Mouse (Mus musculus): ENCODE results near the gene Hebp1.
A peak's percentile ranks its signal among the peaks of the same experiment; 100 is the strongest.

Hebp1 gene

DNA sequence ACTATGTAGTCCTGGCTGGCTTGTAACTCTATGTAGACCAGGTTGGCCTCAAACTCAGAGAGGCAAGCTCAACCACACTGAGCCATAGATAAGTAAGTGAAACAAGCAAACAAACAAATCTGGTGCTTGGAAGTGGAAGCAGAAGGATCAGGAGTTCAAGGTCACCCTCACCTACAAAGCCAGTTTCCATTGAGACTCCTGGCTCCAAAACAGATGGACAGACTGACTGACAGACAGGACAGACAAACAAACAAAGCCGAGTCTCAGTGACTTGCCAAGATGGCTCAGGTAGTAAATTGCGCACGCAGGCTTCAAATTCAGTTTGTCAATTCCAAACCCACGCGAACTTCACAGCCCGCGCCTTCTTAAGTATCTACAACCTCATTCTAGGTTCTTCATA is 376 bp downstream of the Hebp1 start:
- no peak for DNase-seq (ENCODE audit: low read depth, low spot score)

DNA sequence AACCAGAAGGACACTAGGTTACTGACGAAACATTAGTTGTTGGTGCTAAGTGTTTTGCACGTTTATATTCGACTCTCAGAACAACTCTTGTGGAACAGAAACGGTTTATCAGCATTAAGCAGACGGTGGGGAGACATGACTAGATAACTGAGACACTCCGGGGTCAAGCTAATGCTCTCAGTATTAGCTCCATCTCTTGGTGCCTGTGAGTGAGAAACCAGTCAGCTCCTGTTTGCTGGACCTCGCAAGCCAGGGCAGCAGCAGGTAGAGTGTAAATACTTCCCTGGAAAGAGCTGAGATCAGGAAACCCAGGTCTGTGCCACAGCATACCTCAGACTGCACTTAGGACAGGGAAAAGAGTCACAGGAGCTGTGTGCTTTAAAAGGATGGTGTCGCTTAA is 1.1 kb downstream of the Hebp1 start:
- DNase-seq (ENCODE audit: low read depth, low spot score), result no peak

DNA sequence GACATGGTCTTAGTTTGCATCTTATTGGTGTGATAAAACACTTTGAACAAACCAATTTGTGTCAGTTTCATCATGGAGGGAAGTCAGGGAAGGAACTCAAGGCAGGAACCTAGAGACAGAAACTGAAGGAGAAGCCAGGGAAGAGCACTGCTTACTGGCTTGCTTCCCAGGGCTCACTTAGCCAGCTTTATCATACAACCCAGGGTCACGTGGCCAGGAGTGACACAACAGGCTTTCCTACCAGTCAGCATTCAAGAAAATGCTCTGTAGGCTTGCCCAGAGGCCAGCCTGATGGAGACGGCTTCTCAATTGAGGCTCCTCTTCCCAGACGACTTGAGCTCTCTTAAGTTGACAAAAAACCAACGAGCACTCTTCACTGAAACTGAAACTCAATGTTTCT is 2.9 kb downstream of the Hebp1 start:
- DNase-seq (ENCODE audit: low read depth, low spot score), result no peak

DNA sequence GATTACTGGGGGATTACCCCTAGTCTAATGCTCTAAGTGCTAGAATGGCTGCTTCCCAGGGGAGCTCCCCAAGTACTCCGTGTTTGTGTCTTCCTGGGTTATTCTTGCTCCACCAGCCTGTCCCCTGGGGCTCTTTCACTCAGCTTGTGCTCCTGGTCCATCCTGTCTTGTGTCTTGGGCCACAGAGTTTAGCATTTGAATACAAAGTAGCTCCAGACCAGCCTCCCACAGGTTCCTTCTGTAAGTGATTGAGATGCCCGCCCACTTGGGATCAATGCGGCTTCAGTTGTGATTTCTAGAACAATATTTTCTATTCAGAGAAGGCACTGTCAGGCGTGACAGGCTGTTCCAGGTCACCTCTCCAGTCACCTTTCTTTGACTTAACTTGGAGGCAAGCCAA is 4.1 kb downstream of the Hebp1 start:
- DNase-seq (ENCODE audit: low read depth, low spot score), result peak; percentile 74

DNA sequence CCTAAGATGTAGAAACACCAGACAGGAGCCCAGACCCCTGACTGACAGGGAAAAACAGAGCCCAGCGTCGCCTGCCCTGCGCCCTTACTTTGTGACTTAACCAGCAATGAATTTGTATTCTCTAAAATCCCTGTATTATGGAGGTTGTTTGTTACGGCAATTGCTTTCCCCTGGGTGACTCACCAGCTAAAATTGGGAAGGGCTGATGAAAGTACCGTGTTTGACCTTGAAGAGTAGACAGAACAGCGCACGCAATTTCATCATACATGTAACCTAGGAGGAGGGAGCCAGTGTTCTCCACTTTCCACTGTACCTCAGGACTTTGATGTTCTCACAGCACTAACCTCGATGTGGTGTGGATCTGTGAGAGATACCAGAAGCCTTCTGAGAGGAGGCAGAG is 4.8 kb downstream of the Hebp1 start:
- DNase-seq (ENCODE audit: low read depth, low spot score), result no peak

DNA sequence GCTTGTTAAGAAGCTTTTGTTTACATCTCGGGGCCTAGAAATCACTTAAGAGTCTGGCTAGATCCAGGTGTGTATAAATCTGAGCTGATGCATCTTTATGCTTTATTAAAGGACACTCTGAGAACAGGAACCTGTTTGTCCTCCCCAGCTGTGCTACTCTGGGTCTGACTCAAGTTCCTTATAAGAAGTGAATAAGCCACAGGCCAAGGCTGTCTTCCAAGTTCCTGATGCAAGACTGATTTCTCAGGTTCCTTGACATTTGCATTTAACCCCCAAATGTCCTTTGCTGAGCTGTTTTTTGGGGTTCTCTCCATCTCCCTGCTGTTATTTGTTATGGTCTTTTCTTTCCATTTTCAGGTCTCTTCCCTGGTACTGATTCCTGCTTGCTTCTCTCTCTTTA is 5.9 kb downstream of the Hebp1 start:
- no peak for DNase-seq (ENCODE audit: low read depth, low spot score)

DNA sequence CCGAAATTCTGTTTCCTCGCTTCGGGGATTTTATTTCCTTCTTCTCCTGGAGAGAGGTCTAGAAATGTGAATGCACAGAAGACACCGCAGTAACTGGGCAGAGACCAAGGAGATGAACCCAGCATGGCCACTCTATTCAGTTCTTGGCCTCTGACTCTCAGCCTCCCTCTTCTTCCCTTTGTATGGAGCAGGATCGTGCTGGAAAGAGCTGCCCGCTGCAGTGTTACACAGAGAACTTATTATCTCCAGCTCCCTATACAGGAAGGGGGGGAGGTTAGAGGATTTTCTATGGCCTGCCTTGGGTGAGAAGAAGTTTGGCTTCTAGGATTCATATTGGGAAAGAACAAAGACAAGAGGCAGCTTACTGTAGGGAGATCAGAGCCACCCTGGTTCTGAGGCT is 7.7 kb downstream of the Hebp1 start:
- DNase-seq (ENCODE audit: low read depth, low spot score), result no peak

DNA sequence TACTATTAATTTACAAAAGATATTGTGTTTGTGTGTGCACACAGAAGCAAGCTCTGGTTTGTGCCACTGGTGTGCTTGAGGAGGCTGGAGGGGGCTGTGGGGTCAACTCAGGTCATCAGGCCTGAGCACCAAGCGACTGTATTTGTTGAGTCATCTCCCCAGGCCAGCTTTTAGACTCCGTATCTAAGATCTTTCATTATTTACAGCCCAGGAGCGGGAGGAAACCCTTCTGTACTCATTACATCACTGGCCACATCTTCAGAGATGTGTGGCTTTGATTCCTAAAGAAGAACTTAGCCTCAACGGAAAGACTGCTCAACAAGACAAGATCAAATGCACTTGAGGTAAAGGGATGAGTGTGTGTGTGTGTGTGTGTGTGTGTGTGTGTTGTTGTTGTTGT is 9.2 kb downstream of the Hebp1 start:
- DNase-seq (ENCODE audit: low read depth, low spot score), result no peak

DNA sequence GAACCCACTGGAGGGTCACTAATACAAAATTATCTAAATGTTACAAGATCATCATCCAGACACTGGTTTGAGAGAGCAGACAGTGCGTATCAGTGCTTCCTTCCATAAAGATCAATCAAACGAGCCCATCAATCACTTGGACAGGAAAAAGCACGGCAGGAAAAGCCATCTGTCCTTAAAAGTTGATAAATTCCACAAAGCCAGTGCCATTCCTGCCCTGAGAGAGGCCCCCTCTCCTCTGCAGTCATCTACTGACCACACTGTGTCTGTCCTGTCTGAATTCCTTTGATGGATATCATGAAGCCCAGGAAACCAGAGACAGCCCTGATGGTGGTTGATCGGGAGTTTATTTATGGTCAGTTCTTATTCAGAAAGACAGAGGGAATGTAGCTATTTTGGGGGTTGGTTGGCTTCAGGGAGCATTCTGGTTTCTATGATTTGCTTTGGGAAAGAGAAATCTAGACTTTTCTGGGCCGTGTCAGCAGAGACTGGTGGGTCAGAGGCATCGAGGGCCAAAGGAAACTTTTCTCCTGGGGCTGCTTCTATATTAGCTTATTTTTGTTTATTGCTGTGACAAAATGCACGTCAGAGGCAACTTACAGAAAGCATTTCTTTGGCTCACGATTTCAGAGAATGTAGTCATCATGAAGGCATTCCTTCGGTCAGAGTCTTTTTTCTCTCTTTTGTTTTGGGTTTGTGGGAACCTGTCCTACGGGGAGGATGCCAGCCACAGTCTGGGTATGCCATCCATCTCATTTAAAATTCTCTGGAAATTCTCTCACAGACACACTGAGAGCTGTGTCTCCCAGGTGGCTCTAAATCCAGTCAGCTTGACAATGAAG is 10.5 kb downstream of the Hebp1 start:
- no peak for DNase-seq (ENCODE audit: low read depth, low spot score)

DNA sequence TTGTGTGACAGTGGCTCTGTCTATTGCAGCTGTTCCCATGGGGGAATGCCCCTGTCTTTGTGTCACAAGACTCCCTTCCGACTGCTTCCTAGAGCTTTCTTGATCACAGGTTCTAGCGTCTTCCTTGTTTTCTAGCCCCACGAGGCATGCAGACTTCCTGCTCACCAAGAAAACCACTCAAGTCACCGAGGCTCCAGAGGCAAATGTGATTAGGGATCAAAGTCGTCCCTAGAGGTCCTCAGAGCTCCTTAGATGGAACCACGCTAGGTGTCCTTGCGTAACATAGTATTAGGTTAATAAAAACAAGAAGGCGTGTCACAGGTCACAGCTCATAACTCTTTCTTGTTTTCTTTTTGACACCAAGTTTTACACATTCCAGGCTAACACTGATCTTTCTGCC is 13.9 kb downstream of the Hebp1 start:
- no peak for DNase-seq (ENCODE audit: low read depth, low spot score)

DNA sequence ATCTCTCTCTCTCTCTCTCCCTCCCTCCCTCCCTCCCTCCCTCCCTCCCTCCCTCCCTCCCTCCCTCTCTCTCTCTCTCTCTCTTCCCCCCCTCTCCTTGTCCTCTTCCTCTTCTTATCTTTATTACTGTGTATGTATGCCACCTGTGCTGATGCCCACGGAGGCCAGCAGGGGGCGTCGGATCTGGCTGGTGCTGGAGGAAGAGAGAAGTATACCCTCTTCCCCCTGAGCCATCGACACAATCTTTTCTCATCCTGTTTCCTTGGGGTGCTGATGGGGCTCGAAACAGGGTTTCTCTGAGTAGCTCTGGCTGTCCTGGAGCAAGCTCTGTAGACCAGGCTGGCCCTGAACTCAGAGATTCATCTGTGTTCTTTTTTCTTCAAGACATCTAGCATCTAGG is 14.9 kb downstream of the Hebp1 start:
- DNase-seq (ENCODE audit: low read depth, low spot score), result peak; percentile 70

DNA sequence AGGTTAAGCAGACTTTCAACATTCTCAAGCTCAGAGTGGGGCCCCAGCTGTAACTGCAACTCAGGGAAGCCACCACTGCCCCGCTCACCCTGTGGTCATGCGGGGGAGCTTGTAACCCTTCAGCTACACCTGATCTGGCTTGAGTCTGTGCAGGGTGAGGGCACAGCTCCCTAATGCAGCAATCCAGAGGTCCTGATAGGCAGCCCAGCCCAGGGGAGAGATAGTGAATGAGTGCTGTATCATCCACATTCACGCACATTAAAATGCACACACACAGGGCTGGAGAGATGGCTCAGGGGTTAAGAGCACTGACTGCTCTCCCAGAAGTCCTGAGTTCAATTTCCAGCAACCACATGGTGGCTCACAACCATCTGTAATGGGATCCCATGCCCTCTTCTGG is 19.2 kb downstream of the Hebp1 start:
- DNase-seq (ENCODE audit: low read depth, low spot score), result no peak

DNA sequence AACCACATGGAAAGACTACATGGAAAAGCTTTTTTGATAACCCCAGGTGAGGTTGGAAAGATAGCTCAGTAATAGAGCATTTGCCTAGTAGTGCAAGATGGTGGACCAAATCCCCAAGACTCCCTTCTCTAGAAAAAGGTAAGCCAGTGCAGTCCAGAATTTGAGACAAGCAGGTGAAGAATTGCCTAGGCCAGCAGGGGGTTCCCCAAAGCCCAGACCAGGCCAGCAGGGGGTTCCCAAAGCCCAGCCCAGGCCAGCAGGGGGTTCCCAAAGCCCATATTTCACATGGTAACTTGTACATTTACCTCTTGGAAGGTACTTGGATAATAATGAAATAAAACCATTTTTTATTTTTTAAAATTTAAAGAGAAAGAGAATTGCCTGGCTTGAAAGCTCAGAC is 20.6 kb downstream of the Hebp1 start:
- DNase-seq (ENCODE audit: low read depth, low spot score), result peak; percentile 50

DNA sequence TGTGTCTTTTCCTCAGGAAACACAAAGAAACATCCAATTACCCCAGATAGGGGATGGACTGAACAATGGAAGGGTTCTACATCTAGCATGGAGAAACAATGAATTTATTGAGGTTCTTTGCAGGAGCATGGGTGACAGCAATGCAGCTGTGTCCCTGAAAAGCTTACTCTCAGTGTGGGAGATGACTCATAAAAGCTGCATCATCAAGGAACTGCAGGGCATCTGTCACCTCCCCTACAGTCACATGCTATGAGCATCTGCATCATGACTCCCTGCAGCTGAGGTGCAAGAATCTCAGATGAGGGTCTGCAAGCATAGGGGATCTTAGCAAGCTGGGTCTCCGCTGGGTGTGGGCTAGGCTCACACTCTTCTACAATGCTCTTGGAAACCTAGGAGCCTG is 22.8 kb downstream of the Hebp1 start:
- no peak for DNase-seq (ENCODE audit: low read depth, low spot score)

DNA sequence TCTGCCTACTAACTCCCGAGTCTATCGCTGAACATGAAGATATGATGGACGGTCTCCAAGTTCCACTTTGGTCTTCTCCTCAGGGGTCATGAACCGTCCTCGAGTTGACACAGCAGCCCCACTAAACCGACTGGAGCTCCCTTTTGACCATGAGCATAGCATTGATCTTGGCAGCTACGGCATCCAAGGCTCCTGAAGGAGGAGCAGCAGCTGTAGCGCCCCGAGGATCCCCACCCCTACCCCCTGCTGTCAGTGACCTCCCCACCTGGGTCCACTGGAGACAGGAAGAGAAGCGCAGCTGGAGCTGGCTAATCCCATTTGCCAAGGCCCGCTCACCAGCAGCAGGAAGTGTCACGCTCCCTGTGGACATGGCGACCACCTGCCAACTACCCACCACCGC is 26.1 kb downstream of the Hebp1 start:
- DNase-seq (ENCODE audit: low read depth, low spot score), result peak; percentile 76

DNA sequence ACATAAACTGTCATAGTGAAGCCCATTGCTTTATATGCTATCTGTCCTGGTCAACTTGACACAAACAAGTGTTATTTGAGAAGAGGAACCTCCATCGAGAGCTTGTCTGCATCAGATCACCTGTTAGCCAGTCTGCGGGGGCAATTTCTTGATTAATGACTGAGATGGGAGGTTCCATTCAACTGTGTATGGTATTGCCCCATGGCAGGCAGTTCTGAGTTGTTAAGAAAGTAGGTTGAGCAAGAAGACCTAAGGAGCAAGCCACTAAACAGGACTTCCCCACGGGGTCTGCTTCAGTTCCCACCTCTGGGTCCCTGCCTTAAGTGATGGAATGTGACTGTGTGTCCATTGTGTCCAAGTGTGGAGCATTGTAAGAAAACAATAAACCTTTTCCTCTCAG is 28.6 kb downstream of the Hebp1 start:
- DNase-seq (ENCODE audit: low read depth, low spot score), result no peak

DNA sequence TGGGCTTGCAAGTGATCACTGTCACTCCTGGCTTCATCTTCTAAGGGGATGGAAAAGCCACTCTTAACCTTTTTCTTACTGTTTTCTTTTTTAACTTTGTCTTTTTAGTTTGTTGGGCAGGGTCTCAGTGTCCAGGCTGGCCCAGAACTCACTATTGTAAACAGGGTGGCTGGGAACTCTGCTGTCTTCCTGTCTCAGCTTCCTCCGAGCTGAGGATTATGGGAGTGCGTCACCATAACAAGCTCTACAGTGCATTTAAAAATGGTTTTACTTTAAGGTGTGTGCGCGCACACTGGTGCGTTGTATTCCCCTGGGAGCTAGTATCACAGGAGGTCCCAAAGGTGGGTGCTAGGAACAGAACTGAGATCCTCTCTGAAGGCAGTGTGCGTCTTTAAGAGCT is 29.4 kb downstream of the Hebp1 start:
- DNase-seq (ENCODE audit: low read depth, low spot score), result no peak

DNA sequence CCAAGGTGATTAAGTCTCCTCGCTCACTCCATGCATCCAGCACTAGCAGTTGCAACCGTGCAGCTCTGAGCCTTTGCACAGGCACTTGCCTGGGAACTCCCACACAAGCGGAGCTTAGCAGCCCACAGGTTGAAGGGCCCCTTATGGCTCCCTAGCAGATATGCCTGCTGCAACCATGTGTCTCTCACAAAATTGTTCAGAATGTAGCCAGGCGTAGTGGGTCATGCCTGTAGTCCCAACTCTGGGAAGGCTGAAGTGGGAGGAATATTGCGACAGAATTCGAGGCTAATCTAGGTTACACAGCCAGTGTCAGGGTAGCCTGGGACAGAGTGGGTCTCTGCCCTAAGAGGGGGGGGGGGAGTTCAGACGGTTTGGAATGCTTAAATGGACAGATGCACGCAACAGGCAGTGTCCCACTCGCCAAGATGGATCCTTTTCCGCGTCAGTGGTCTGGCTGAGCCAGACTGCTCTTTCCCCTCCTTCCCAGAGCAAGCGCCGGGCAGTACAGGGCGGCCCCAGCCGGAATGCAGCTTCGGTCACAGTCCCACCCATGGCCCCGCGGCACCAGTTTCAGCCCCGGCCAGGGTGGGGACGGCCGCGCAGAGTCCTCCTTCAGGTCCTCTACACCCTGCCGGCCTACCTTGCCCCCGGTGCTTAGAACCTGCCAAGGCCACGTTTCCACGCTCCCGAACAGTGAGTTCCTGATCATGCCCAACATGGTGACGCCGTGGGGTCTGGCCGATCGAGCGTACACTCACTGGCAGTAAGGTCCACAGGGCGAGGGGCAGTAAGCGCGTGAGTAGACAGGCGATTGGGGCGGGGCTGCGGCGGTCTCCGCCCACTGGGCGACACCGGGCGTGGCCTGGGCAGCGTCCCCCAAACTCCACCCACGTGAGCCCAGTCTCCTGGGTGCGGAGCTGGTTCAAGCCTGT is 30.2 kb downstream of the Hebp1 start:
- peak; percentile 90 for DNase-seq (ENCODE audit: low read depth, low spot score)

DNA sequence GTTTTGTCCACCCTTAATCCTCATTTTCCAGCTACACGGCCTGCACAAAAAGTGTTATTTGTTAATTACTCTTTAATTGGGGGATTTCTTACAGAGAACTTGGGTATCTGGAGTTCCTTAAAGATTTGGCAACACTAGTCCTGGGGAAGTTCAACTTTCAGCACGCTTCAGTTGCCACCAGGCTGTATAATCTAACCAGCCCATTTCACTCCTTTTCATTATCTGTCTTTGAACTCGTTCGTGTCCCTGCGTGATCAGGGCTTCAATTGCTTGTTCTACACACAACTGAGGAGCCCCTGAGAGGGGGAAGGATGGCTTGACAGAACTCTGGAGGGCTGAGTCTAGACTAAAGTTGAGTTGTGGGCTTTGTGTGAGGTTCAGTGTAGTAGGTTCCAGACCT is 31.1 kb downstream of the Hebp1 start:
- no peak for DNase-seq (ENCODE audit: low read depth, low spot score)

DNA sequence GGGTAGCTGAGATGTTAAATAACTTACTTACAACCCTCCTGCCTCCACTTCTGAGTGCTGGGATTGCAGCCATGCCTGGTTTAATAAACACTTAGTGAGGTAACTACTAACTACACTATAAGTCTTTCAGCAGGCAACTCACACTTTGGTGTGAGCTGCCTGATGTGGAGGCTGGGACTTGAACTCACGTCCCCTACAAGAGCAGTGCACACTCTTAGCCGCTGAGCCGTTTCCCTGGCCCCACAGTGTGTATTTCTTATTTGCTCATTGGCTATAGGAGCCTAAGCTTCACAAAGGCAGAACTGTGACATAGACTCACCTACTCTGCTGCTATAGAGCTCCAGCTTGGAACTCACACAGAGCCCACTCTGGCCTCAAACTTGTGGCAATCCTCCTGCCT is 31.6 kb downstream of the Hebp1 start:
- DNase-seq (ENCODE audit: low read depth, low spot score), result no peak

DNA sequence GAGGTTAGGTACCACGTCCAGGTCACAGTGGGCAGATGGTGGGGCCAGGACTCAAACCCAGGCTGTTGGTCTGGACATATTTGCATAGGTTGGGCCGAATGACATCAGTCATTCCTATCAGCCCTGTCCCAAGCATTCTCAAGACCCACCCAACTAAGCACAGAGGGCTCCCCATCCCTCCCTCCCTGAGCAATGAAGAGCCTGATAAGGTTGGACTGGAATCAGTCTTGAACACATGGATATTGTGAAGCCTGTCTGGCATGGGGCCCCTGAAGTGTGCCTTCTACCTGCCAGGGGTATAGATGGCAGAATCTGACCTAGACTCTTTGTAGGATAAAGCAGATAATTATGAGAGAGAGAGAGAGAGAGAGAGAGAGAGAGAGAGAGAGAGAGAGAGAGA is 32.1 kb downstream of the Hebp1 start:
- no peak for DNase-seq (ENCODE audit: low read depth, low spot score)

DNA sequence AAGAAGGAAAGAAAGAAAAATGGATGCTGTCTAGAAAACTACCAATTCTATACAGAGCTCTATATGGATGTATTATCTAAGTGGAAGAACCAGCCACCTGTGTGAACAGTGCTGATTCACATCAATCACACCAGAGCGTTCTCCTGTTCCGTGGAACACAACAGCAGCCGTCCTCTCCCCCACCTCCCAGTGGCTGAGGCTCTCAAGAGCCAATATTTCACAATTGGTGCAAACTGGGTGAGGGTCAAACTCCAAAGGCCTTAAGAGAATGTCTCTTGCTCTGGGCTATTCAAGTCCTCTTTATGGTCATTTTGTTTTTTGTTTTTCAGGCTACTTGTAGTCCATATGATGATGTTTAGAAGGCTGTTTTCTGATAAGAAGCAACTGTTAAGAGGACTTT is 32.6 kb downstream of the Hebp1 start:
- no peak for DNase-seq (ENCODE audit: low read depth, low spot score)

DNA sequence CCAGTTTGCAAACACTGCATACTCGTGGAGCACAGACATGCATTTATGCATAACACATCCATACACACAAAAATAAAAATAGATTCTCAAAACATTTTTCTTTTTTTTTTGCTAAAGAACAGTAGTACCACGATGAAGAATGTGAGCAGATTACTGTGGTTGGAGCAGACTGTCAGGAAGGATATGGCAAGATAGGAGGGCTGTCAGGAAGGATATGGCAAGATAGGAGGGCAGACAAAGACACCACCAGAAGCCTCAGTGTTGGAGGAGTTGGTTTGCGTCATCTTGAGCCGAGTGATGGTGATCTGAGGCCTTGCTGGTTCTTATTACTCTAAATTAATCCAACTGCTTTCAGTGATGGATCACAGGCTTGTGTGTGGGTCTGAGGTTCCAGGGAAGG is 35.0 kb downstream of the Hebp1 start:
- no peak for DNase-seq (ENCODE audit: low read depth, low spot score)
